Mouse (Mus musculus): Measurements from ENCODE around the gene Ddc.

The Ddc gene

DNA sequence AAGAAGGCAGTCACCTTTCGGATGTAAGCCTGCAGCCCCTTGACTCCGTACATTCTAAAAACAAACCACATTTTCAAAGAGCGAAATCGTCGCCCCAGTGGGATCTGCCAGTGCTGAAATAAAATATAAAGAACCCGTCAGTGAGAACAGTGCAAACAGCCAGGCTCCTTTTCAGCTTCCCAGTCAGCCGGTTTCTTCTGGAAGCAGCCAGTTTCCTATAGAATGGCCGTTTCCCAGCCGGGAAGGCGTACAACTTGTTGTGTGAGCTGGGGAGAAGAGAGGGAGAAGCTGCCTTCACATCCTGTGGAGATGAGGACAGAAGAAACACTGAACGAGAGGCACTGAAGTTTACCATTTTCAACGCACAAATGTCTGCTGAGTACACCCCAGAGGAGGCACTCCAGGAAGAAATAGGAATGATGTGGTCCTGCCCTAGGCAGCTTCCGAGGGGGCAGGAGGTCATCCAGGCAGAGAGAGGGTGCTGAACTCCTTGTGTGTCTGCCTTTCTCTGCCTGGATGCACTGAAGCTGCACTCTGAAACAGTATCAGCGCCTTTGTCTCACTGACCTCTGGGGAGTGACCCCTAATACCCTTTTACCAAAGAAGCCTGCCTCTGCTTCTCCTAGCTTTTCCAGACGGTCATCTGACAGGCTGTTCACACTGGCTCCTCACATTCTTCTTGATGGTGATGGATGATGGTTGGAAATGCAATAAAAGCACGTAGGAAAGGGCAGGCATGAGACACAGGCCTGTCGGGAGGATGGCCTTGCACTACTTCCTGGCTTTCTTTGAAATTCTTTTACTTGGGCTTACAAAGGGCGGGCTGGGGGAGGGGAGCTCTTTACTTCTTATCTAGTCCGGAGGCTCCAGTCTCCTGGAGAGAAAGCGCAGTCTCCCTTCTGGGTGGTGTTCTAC, 75.5 kb downstream of the Ddc start:
- no peak for DNase-seq

DNA sequence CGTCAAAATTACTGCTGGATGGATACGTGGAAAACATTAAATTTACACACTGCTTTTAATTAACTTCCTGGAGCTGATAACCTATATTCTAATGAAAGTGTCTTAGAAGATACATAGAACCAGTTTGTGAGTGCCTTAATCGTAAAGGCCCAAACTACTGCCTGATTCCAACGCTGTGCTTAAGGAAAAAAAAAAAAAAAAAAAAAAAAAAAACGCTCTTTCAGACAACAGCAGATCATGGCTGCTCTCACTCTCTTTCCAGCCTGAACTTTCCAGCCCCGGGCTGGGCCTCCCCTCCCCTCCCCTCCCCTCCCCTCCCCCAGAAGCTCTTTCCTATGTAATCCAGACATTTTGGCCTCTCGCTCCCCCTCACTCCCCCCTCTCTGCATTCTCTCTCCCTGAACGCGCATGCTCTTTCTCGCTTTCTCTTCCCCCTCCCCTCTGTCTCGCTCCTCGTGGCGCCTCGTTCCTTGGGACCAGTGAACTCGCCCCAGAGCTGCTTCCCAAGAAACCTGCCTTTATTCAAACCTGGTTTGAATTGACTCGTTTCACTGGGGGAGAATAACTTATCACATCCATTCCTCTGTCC, 76.5 kb downstream of the Ddc start:
- peak in 1 of 2 experiments; percentile 20 for DNase-seq

DNA sequence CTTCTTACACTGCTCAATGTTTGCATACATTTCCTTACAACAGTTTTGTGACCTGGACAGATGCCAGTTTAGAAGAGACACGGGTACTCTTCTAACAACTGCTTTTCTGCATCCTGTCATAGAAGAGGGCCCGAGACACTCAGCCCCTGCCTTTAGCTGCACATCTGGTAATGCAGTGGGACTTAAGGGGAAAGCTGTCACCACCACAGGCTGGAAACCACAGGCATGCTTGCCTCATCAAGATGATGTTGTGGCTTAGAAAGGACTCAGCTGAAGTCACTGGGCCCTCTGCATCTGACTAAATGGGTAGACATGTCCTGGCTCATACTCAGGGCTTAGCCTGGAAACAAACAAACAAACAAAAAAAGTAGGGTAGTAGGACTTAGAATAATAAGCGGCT, 77.2 kb downstream of the Ddc start:
- DNase-seq, result no peak

DNA sequence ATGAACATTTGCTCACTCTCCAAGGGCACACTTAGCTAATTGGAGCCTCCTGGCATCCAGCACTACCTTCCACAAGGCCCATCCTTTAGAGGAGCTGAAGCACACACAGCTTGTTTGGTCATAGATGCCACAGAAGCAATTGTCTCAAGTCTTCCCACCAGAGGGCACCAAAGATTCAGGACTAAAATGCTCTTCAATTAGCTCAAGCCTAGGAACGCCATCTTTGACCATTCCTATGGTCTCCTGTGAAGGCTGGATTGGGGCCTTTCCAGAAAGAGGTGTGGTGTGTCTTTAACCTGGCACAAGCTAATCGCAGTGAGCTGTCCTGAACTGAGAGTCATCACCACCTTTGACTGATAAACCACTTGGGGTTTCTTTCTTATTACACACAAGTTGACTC, 77.7 kb downstream of the Ddc start:
- DNase-seq, result peak; percentile 59 to 79

DNA sequence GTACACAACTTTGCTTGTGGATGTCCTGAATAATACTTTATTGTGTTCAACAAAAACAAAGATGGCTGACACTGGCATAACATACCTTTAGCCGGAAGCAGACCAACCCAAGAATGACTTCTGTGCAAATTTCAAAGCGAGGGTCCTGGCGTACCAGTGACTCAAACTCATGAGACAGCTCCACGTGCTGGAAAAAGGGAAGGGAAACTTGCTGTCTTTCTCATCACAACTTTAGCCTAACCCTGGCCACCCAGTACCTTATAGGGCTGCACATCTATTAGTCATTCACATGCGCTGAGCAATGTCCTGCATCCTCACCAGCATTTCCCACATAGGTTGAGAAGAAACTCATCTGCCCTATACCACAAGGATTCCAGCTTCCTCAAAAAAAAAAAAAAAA, 78.7 kb downstream of the Ddc start:
- DNase-seq, result no peak

DNA sequence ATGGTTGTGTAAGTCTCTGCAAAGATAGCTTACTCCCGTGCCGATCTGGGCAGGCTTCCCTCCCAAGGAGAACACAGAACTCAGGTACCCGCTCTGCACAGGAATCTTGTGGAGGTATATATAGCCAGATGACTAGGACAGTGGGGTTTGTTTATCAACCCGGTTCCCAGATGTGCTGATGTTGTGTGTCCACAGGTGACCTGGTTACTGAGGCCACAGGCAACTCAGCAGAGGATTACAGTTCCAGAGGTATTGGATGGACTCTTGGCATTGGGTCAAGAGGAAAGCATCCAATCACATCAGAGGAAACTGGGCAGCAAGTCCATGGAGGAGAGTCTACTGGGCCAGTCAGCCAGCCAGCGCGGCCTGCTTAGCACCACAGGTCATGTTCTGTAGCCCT, 79.1 kb downstream of the Ddc start:
- no peak for DNase-seq

DNA sequence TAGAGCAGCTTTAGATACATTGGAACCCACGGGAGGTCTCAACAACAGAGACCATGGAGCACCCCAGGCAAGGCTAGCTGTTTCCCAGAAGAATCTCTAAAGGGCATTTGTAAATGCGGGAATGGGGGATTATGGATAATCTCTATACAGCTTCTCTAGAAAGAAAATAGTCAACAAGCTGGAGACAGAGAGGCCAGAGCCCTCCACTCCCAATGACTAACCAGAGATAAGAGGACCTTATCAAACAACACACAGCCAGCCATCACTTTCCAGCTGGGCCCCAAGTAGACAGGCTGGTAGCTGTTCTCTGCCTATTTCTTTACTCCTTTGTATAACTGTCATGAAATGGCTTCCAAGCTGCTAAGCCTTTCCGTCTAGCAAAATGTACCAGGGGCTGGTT, 82.2 kb downstream of the Ddc start:
- no peak for DNase-seq

DNA sequence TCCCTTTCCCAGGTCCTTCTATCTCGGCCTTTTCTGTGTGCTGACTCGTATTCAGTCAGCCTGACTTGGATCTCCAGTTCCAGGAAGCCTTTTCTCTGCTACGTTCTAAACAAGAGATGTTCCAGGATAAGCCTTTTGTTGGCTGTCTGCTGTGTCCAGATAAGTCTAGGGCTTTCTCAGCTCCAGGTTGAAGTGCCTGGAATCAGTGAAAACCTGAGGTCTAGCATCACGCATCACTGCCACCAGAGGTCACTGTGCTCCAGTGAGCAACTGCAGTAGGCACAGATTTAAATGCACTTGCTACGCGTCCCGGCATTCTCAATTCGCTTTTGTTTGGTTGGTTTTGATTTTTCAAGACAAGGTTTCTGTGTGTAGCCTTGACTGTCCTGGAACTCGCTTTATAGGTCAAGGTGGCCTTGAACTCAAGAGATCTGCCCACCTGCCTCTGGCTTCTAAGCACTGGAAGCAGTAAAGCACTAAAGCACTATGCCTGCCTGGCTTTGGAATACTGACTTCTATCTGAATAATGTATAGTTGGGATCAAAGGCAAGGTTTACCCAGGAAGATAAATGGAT, 86.0 kb downstream of the Ddc start:
- DNase-seq, result peak; percentile 70 to 82

DNA sequence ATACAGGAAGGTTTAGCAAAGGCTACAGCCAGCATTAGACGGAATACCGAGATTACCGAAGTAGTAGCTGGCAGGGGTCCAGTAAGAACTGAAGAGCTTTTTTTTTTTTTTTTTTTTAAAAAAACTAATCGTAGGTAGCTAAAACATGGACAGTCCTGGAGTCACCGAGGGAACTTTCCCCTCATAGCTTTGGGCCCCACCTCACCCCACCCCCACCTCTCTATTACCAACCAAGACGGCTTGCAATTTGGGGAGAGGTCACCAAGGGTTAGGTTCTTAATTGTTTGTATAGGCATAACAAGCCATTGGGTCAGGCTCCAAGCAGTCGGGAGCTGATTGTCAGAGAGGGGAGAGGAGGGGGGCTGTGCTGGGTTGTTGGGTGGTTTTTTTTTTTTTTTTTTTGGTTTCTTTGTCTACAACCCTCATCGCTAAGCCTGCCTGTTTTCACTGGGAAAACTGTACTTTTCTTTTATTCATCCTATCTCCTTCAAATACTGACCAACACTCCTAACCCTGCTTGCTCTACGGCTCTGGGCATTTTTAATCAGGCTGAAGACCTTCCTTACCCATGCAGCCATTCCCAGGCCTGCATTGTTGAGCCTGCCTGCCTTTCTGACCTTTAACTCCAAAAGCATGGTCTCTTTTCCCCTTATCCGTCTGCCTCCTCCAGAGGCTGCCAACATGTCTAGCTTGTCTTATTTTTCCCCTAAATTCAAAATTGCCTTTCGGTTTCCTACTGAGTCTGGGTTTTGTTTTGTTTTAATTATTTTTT, 88.4 kb downstream of the Ddc start:
- no peak for DNase-seq

DNA sequence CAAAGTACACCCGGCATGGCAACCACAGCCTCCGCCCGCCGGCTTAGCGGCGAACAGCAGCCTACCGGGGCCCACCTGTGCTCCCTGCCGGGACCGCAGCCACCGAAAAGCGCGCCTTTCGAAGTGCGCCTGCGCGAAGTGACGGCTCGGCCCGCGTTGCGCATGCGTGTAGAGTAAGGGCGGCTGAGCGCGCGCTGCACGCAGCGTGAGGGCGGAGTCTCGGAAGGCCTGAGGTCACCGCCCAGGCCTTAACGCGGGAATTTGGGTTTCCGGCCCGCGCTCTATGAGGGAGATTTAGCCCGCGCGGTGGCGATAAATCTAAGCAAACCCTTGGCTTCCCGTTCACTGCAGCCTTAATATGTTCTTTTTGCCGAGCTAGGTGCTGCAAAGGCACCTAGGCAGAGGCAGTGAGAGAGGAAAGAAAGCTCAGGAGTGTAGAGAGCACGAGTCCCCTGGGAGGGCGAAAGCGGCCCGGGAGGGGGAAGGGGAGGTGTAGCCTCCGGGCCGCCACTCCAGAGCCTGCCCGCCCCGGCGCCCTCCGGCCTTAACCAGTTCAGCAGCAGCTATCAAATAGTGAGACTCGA, 89.0 kb downstream of the Ddc start, which contains the start of gene Fignl1:
TSS of gene Fignl1 (minus strand) at position 143 of the 584 bp plus-strand sequence.
- DNase-seq, result peak; percentile 97 to 98

DNA sequence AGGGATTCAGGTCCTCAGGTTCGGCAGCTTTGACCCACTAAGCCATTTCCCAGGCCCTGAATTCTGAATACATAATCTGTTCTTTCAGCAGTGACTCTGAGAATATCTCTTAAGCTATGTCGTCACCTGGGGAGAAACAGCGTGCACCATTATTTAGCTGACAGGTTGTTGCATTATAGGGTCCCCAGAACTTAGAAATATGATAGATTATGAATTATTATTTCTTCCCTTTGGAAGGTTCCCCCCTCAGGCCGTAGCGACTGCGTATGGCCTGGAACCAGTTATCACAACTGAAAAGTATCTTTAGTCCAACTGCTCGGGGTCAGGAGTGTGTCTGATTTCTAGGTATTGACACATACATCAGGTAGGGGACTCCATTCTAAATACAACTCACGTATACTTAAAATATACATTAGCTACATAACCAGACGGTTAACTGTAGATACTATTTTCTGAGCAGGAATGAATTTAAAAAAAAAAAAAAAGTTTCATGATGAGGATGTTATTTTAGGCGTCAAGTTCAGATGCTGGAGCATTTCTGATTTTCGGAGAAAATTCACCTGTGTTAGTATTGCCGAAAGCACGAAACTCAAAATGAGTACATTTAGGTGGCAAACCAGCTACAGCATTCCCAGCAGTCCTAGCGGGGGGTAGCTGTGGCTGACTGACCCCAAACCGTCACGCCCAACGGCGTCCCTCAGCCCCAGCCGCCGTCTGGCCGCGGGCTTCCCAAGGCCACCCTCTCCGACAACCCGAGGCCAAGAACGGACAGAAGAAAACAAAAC, 89.7 kb downstream of the Ddc start:
- no peak for DNase-seq

DNA sequence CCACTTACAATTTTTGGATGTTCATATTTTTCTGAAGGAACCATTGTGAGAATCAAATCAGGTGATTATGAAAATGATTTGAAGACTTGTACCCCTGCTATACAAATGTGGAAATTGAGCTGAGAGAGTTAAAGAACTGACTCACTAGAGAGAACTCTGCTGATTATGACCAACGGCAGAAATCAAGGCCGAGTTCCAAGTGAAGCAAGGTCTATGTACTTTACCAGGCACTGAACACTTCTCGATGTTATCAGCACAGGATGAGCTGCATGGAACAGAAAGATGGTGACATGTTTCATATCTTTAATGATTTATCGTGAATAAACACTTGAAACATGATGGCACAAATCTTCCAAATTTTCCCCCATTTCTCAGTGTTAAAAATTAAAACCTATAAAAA, 92.0 kb downstream of the Ddc start:
- no peak for DNase-seq

DNA sequence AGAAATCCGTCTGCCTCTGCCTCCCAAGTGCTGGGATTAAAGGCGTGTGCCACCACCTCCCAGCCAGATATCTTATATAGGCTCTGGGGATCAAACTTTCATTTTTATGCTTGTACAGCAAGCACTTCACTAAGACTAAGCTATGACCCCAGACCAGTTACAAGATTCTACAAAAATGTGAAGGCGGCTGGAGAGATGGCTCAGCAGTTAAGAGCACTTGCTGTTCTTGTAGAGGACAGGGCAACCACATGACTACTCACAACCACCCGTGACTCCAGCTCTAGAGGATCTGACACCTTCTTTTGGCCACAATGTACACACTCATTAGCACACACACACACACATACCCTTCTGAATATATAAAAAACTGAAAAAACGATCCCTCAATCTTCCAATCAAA, 93.5 kb downstream of the Ddc start:
- DNase-seq, result no peak

DNA sequence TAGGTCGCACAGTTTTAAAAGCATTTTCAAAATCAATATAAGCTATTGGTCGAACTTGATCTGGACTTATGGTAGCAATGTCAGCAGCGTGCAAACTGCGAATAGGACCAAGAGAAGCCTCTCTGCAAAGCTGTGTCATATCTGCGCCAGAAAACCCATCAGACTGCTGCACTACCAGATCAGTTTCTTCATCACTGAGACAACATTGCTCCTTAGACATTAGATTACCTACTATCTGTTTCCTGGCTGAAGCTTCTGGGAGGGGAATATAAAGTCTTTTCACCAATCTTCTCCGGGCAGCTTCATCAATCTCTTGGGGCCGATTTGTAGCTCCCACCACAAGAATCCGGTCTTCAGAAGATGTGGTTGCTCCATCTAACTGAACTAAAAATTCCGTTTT, 96.9 kb downstream of the Ddc start:
- no peak for DNase-seq

DNA sequence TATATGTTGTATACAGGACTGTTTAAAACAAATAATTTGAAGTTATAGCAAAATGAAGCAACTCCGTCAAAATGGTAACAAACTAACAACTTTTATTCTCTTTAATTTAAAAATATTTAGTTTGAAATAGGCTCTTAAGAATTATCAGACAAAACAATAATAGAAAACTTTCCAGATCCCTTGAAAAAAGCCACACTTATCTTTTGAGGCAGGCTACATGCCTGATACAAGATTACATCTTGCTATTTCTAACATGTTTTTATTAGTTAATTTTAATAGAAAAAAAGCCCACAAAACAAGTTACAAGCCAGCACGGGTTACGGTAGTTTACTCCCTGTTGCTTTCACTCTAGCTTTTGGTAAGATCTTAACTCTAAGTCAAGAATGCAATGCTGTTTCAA, 97.6 kb downstream of the Ddc start:
- DNase-seq, result no peak

DNA sequence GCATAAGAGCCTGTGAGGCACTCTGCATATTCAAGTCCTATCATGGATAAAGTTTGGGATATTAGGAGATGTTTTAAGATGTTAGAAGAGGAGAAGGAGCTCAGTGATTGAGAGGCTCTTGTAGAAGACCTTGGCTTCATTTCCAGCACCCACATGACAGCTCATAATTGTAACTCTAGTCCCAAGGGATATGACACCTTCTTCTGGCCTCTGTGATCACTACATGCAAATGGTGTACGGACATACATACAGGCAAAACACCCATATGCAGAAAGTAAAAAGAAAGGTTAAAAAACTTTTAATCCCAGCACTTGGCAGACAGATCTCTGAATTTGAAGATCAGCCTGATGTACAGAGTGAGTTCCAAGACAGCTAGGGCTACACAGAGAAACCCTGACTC, 99.3 kb downstream of the Ddc start:
- DNase-seq, result no peak

DNA sequence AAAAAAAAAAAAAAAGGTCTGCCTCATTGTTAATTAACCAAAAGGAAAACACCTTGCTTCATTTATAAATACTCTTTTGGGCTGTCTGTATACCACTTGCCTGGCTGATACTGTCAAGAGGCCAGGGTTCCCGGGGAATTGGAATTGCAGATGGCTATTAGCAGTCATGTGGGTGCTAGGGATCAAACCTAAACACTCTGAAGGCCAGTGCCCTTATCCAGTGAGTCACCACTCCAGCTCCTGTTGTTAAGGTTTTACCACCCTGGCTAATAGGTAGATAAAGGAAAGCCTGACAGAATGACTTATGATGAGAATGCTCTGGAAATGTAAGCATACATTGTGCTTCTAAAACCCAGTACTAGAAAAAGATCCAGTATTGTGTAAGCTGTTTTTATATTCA, 103.3 kb downstream of the Ddc start:
- DNase-seq, result no peak

DNA sequence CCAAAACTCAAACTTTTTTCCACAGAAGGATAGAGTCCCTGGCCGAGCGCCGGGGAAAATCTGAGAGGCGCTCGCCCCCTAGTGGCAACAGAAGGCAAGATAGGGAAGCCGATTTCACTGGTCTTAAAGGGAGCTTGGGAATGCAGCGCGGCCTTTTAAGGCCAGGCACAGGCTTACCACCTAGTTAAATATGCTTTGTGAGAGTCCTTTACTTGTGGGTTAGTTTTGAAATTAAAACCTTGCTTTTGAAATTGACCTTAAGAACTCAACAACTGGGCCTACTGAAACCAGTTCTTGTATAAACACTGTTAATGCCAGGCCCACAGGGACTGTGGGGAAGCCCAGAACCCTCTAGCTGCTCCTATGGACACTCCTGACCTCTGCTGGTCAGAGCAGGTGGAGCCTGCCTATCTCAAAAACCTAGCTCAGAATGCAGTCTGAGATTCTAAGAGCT, 109.4 kb downstream of the Ddc start:
- DNase-seq, result peak; percentile 71 to 78

DNA sequence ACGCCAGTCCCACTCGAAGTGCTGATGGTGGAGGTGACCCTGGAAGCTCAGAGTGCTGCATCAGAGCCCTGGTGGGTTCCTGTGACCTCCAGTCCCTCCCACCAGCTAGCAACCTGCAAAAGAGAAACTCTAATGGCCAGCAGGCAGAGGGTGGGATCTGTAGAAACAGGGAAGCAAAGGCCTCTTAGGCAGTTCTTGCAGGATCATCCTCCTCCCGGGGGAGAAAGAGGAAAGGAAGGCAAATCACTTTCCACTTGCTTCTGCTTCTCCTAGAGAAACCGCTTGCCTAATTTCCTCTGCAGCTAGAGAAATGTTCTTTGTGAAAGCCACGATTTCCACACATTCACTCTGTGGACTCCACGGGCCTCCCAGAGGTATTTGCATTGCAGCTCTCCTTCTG, 112.5 kb downstream of the Ddc start:
- DNase-seq, result no peak

DNA sequence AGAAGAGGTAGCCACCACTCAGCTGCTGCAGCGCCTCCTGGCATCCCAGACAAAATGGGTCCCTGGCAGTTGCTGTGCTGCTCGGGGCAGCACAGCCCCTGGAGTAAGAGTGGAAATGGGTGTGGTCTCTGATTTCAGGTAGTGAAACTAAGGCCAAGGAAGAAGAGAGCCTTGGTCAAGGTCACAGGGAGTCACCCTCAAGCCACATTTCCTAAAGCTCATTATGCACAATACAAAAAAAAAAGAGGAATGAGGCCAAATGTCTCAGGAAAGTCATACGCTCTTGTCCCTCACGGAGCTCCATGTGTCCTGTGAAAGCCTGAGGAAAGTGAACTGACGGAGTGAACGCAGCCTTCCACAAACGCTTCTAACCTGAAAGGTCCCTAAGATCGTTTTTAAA, 116.2 kb downstream of the Ddc start:
- DNase-seq, result no peak

DNA sequence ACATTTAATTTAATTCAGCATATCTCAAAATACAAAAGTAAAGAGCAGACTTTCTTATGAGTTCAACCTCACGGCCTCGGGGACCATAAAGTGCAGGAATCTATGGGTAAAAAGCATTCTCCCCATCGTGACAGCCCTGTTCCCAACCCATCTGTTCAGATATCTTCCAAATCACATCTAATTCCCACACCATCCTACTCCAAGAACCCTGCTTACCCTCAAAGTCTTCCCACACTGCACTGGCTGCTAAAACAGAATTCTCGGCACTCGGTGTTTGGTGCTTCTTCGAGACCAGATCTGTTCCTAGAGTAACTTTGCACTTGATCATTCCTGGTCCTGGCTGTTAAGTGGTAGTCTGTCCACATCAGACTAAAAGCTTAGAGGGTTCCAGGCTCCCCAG, 119.6 kb downstream of the Ddc start:
- no peak for DNase-seq

DNA sequence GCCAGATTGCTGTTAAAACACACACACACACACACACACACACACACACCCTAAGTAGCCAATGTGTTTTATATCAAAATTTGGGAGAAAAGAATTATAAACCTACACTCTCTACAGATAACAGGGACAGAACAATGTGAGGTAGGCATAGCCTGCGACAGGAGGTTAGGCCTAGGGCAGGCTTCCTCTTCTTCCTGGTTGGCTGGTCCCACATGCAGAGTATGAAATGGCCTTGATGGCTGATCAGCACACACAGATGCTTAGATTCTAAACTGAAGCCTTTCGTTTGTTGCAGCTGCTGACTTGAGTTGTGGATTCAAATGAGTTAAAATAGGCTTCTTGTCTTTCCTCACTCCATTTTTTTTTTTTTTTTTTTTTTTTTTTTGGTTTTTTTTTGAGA, 120.1 kb downstream of the Ddc start:
- DNase-seq, result no peak
